Mouse (Mus musculus) intestine, embryonic 14.5 days (tissue): ENCODE results near the gene Cd3g. TPM values are rescaled to one million over a fixed set of nuclear protein-coding genes. Genes with fewer than 3 reads are reported as not detected.

Experiments used
- ATAC-seq: fragments of 200-750 bp; cut with Nextera tagmentation; replicated peaks from 2 replicates; pipeline ENCODE4 v1.8.0; 2017; ENCODE audit warnings: low read depth, moderate number of reproducible peaks, moderate TSS enrichment, moderate library complexity; ENCODE audit not compliant: low FRiP score, low TSS enrichment
- DNase-seq: peaks from one replicate; pipeline ENCODE4 v3.0.0-alpha.2; 2018; ENCODE audit warnings: low spot score
- H3K27ac ChIP-seq: fragments of 300-500 bp; sonication (generic); 2 replicates; pipeline ENCODE4 v1.5.1; 2014; ENCODE audit warnings: low read depth, mild to moderate bottlenecking, control low read depth
- H3K27me3 ChIP-seq: fragments of 300-500 bp; sonication (generic); replicated peaks from 2 replicates; pipeline ENCODE4 v1.6.1; 2014; ENCODE audit warnings: low read length, control low read depth; ENCODE audit not compliant: control insufficient read depth, insufficient read depth
- H3K36me3 ChIP-seq: fragments of 300-500 bp; sonication (generic); 2 replicates; pipeline ENCODE4 v1.6.1; 2014; ENCODE audit warnings: low read length, control low read depth; ENCODE audit not compliant: control insufficient read depth, insufficient read depth
- H3K4me1 ChIP-seq: fragments of 300-500 bp; sonication (generic); replicated peaks from 2 replicates; pipeline ENCODE4 v1.6.1; 2014; ENCODE audit warnings: low read length, control low read depth, mixed read lengths; ENCODE audit not compliant: control insufficient read depth, insufficient read depth
- H3K4me2 ChIP-seq: fragments of 300-500 bp; sonication (generic); 2 replicates; pipeline ENCODE4 v1.6.1; 2014; ENCODE audit warnings: low read length
- H3K4me3 ChIP-seq: fragments of 300-500 bp; sonication (generic); 2 replicates; pipeline ENCODE4 v1.5.1; 2014; ENCODE audit warnings: low read depth, low read length, control low read depth, mixed read lengths
- H3K9ac ChIP-seq: fragments of 300-500 bp; sonication (generic); 2 replicates; pipeline ENCODE4 v1.6.1; 2014; ENCODE audit warnings: mild to moderate bottlenecking, low read length
- H3K9me3 ChIP-seq: fragments of 300-500 bp; sonication (generic); 2 replicates; pipeline ENCODE4 v1.6.1; 2016; ENCODE audit warnings: low read length, control low read depth; ENCODE audit not compliant: control insufficient read depth
- WGBS: fragments of 180-500 bp; shearing (Covaris S2); extraction: QIAGEN DNeasy Blood & Tissue Kit; methylation state at CpG from one replicate; pipeline ENCODE4 v1.1.7; 2014; 5-methylcytosine and 5-hydroxymethylcytosine counted together
- polyA plus RNA-seq: library from polyadenylated mRNA; unstranded; fragments of >200 nt; fragmentation: Nextera tagmentation; extraction: Ambion mirVana; gene quantifications from 2 replicates; pipeline ENCODE4 v1.2.1, GENCODE M21; 2014

The Cd3g gene
- polyA plus RNA-seq, 1 experiment from 2014 or later: 0.55 TPM

DNA sequence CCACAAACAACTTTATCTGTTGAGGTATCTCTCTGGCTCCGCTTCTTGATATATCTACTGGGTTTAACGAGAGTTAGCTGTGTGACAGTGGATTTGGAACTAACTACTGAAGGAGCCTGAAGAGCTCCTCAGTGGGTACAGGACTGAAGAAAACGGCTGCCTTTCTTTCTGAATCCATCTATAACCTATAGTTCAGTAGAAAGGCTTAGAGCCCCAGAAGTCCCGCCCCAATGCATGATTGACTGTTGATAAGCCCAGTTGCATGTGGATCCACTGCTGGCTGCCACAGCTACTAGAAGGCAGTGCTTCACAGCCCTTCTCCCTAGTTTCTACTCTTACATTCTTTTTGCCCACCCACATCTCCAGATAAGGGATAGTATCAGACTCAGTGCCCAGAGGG lies 30.2 kb upstream of the Cd3g start:
- DNase-seq: no peak
- 76% methylated on average over 4 of the region's 4 CpGs for WGBS
- Histone ChIP-seq H3K4me1 (no peaks in the 10 kb centered on the region), H3K4me2 (no peak overlapping the region), H3K4me3 (no peak overlapping the region), H3K36me3 (no peaks in the 10 kb centered on the region), H3K9ac (no peak overlapping the region), H3K27me3 (no peaks in the 10 kb centered on the region), H3K27ac (no peak overlapping the region), H3K9me3 (no peaks in the 10 kb centered on the region)
- ATAC-seq: no peak

DNA sequence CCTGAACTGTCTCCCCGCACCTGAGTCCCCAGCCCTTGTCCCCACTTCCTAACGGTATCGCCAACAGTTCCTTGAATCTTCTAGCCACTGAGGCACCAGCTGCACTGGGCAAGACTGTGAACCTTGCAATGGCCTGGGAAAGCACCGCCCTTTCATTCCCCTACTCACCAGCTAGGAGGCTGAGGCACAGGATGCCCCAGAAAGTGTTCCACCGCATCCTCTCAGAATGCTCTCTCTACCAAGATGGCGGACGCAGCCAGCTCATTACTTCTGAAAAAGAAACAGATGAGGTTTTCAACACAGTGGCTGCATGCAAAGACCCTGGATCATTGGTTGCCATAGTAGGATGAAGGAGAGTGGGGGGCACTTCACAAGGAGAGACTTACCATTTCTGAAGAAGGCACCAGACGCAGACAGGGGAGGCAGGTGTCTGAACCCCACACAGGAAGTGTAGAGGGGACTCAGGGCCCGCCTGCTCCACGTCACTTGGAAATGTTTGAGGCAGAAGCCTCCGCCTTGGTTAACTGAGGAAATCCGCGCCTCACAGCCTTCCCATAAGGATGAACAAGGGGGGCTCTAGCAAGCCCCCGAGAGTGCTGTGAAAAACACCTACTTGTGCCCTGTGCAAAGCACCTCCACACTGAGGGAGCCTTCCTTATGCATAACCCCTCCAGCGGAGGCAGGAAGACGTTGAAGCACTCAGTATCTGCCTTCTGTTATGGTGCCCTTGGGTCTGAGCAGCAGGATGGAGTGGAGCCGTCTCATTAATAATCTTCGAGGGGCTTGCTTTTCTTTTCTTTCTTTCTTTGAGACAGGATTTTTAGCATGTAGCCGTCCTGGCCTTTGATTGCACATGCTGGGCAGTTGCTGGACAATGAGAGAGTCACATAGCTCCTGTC lies 29.2 kb upstream of the Cd3g start, which contains the start of gene Cd3e:
Gene Cd3e, minus strand, starts transcription at position 448 of the 899 bp plus-strand sequence.
- H3K27ac ChIP-seq: no peak within 1 kb of the TSS
- H3K4me3 ChIP-seq: no peak within 1 kb of the TSS
- no peaks in the 10 kb centered on the region for H3K4me1 ChIP-seq
- WGBS: 81% methylated on average over 19 of the region's 19 CpGs
- DNase-seq (no peak), ATAC-seq (no peak)
- H3K36me3 ChIP-seq: no peaks in the 10 kb centered on the region
- H3K9ac ChIP-seq: no peak within 1 kb of the TSS
- no peaks in the 10 kb centered on the region for H3K9me3 ChIP-seq
- H3K27me3 ChIP-seq: no peaks in the 10 kb centered on the region
- H3K4me2 ChIP-seq: no peak within 1 kb of the TSS

DNA sequence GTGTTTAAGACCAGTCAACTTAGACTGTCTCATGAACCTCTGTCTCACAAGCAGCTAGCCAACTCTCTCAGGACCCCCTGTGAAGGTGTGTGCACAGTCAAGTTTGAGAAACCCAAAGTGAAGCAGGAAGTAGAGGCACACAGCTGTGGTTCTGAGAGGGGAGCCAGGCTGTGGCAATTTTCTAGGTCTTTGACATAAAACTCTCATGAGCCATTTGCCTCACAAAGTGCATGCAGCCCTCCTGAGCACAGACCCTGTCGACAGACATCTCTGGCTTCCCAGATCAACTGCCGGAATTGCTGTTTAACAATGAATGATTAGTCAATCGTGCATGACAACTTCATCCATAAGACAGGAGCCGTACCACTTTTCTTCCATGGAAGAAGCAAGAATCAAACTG lies 28.1 kb upstream of the Cd3g start:
- ATAC-seq: no peak

DNA sequence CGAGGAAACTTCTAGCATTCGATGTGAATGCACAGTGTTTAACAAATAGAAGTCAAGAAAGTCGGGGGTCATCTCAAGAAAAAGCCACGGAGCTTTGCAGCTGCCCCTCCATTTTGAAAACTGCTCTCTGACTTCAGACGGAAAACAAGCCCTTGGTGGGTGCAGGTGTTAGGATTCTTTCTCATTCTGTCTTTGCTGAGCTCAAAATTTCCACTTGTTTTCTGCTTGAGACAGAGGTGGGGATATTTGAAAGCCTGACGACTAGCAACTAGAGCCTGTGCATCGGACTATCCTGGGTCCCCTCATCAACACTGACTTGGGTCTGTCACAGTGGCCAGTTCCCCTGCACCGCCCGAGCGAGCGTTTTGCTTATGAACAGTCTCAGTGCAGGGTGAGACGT lies 27.2 kb upstream of the Cd3g start:
- WGBS: 77% methylated on average over 12 of the region's 12 CpGs
- H3K9me3 ChIP-seq: no peaks in the 10 kb centered on the region
- DNase-seq (no peak), ATAC-seq (no peak)
- no peaks in the 10 kb centered on the region for H3K27me3 ChIP-seq
- no peaks in the 10 kb centered on the region for H3K36me3 ChIP-seq
- H3K4me1 ChIP-seq: no peaks in the 10 kb centered on the region
- no peak overlapping the region for H3K27ac ChIP-seq
- H3K4me2 ChIP-seq: no peak overlapping the region
- no peak overlapping the region for H3K9ac ChIP-seq
- H3K4me3 ChIP-seq: no peak overlapping the region

More for the DNA sequence above, 28.1 kb upstream of the Cd3g start:
- no peaks in the 10 kb centered on the region for H3K36me3 ChIP-seq
- no peak for DNase-seq
- no peaks in the 10 kb centered on the region for H3K27me3 ChIP-seq
- no peak overlapping the region for H3K4me2 ChIP-seq
- H3K4me3 ChIP-seq: no peak overlapping the region
- WGBS: 81% methylated on average over 4 of the region's 4 CpGs
- H3K9ac ChIP-seq: no peak overlapping the region
- no peaks in the 10 kb centered on the region for H3K9me3 ChIP-seq
- H3K27ac ChIP-seq: no peak overlapping the region
- no peaks in the 10 kb centered on the region for H3K4me1 ChIP-seq

DNA sequence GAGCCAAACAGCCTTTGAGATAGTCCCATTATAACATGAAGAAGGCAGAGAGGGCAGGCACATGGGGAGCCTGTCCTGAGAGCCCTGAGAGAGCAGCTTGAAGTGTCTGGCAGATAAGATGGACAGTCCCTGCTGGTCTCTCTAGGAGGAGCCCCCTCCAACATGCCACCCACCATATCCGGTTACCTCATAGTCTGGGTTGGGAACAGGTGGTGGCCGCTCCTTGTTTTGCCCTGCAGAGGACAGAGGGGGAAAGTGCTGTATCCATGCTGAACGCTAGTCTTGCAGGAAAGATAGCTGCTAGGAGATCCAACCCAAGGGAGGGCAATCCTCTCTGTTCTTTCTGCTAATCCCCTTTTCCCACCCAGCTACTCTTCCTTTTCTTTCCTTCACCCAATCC lies 20.0 kb upstream of the Cd3g start:
- no peak overlapping the region for H3K27ac ChIP-seq
- H3K9me3 ChIP-seq: no peaks in the 10 kb centered on the region
- no peak overlapping the region for H3K9ac ChIP-seq
- H3K27me3 ChIP-seq: 0 out of 2 replicates have a peak, but pooled peaks cover 4% of the 10 kb centered on the region
- no peak overlapping the region for H3K4me2 ChIP-seq
- 67% methylated on average over 3 of the region's 3 CpGs for WGBS
- ATAC-seq (no peak), DNase-seq (no peak)
- H3K4me3 ChIP-seq: no peak overlapping the region
- H3K36me3 ChIP-seq: no peaks in the 10 kb centered on the region
- no peaks in the 10 kb centered on the region for H3K4me1 ChIP-seq

DNA sequence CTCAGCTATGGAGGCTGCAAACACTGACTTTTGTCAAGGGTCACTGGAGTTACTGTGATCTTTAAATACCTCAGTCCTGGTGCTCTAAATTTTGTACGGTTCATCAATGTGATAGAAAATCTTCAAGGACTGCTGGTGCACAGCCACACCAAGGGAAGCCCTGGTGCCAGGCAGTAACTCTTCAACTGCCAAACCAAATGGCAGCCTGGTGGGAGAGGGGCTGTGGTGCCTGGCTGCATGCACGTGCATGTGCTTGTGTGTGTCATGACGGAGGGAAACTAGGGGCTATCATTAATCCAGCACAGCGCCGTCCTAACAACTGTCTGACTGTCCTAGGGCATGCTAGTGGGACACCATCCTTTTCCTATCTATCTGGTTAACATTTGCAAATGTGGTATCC lies 19.5 kb upstream of the Cd3g start:
- no peak for DNase-seq
- WGBS: 82% methylated on average over 5 of the region's 5 CpGs

DNA sequence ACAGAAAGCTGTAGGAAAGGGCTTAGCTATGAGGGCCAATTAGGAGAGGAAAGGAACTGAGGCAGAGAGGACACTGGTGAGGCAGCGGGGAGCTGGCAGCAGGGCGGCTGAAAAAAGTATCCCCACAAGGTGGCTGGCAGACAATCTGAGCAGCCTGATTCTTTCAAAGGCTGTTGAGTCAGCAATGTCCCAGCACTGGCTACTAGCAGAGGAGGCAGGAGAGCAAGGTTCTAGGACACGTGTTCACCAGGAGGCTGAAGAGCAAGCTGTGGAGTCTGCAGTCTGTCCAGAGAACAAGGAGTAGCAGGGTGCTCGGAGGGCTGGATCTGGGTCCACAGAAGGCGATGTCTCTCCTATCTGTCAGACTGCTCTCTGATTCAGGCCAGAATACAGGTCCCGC lies 18.9 kb upstream of the Cd3g start:
- Histone ChIP-seq H3K4me2 (no peak overlapping the region), H3K4me3 (no peak overlapping the region), H3K36me3 (no peaks in the 10 kb centered on the region), H3K9ac (no peak overlapping the region), H3K9me3 (no peaks in the 10 kb centered on the region), H3K27ac (no peak overlapping the region), H3K27me3 (0 out of 2 replicates have a peak, but pooled peaks cover 4% of the 10 kb centered on the region), H3K4me1 (no peaks in the 10 kb centered on the region)
- ATAC-seq (no peak), DNase-seq (no peak)
- whole genome bisulfite sequencing: 61% methylated on average over 6 of the region's 6 CpGs

More for the DNA sequence above, 19.5 kb upstream of the Cd3g start:
- H3K9me3 ChIP-seq: no peaks in the 10 kb centered on the region
- no peak overlapping the region for H3K9ac ChIP-seq
- ATAC-seq: no peak
- H3K4me2 ChIP-seq: no peak overlapping the region
- H3K36me3 ChIP-seq: no peaks in the 10 kb centered on the region
- no peaks in the 10 kb centered on the region for H3K4me1 ChIP-seq
- H3K27me3 ChIP-seq: 0 out of 2 replicates have a peak, but pooled peaks cover 4% of the 10 kb centered on the region
- no peak overlapping the region for H3K4me3 ChIP-seq
- H3K27ac ChIP-seq: no peak overlapping the region

DNA sequence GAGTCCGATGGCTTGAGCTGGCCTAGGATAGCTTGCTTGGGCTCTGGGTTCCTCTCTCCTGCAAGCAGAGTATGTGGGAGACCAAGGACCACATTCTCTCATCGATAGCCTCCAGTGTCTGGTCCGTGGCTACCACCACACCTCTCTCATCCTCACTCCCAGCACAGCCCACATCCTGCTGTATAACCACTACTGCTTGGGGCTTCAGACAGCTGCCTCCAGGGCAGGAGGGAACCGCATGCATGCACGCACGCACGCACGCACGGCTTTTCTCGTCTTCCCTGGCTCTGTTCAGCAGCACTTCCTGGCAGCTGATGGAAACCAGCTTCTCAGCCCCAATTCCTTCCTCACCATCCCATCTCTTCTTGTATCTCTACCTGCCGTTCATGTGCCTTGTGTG lies 17.9 kb upstream of the Cd3g start:
- ATAC-seq: no peak
- no peaks in the 10 kb centered on the region for H3K4me1 ChIP-seq
- WGBS: 65% methylated on average over 11 of the region's 11 CpGs

DNA sequence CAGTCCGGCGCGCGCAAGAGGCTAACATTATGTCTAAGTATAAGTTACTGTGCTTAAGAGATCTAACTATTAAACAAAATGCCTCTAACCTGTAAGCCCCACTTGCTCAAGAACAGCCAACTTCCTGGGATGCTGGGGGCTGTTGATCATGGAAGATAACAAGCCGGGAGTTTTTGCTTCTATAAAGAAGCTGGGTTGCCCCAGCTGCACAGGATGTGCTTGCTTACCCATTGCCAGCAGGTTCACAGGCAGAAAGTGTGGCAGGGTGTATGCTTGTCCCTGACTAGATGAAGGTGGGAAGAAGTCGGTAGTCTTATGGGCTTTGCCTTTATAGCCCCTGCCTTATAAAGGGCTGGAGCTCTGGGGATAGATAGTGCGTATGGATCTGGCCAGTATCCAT lies 16.4 kb upstream of the Cd3g start:
- H3K9me3 ChIP-seq: no peaks in the 10 kb centered on the region
- no peak overlapping the region for H3K4me3 ChIP-seq
- no peak overlapping the region for H3K9ac ChIP-seq
- ATAC-seq: no peak
- no peaks in the 10 kb centered on the region for H3K36me3 ChIP-seq
- 0 out of 2 replicates have a peak, but pooled peaks cover 1% of the 10 kb centered on the region for H3K27me3 ChIP-seq
- 92% methylated on average over 7 of the region's 7 CpGs for WGBS
- H3K4me2 ChIP-seq: no peak overlapping the region
- no peaks in the 10 kb centered on the region for H3K4me1 ChIP-seq
- H3K27ac ChIP-seq: no peak overlapping the region
- DNase-seq: no peak

More for the DNA sequence above, 17.9 kb upstream of the Cd3g start:
- Histone ChIP-seq H3K36me3 (no peaks in the 10 kb centered on the region), H3K9ac (no peak overlapping the region), H3K4me3 (no peak overlapping the region), H3K4me2 (no peak overlapping the region), H3K9me3 (no peaks in the 10 kb centered on the region), H3K27ac (no peak overlapping the region), H3K27me3 (0 out of 2 replicates have a peak, but pooled peaks cover 4% of the 10 kb centered on the region)
- DNase-seq: no peak
